In genomic region chr17:80980096-80980495, GRCm38 (mm10) we compare ENCODE assay signal across 16 mouse cellular contexts. TPM values are rescaled to one million over a fixed set of nuclear protein-coding genes. Genes with fewer than 3 reads are reported as not detected.
"Had no signal": no experiment of that assay in that cellular context is flagged by ENCODE, and none has a peak within 500 bp of the region (broad histone marks: within the 10 kb centered on the region; RNA-seq: fewer than 3 reads in every experiment).

No protein-coding gene starts in this region.

- H3K9me3 ChIP-seq: intestine, embryonic 15.5 days; kidney, embryonic 15.5 days; limb, embryonic 12.5 days; liver, embryonic 13.5 days; midbrain, embryonic 10.5 days; stomach, embryonic 15.5 days had no signal

- H3K4me2 ChIP-seq: intestine, embryonic 15.5 days; kidney, embryonic 15.5 days; limb, embryonic 12.5 days; liver, embryonic 13.5 days; stomach, embryonic 15.5 days had no signal

- H3K9ac ChIP-seq: intestine, embryonic 15.5 days; kidney, embryonic 15.5 days; limb, embryonic 12.5 days; liver, embryonic 13.5 days; liver, postnatal 0 days; stomach, embryonic 15.5 days had no signal

- H3K27me3 ChIP-seq: intestine, embryonic 15.5 days; kidney, embryonic 15.5 days; limb, embryonic 12.5 days; liver, embryonic 13.5 days; stomach, embryonic 15.5 days had no signal

- H3K36me3 ChIP-seq: intestine, embryonic 15.5 days; kidney, embryonic 15.5 days; limb, embryonic 12.5 days; liver, embryonic 13.5 days; midbrain, embryonic 10.5 days; stomach, embryonic 15.5 days had no signal

- H3K4me3 ChIP-seq: intestine, embryonic 15.5 days; kidney, embryonic 15.5 days; limb, embryonic 12.5 days; liver, embryonic 13.5 days; midbrain, embryonic 10.5 days; myocyte; stomach, embryonic 15.5 days had no signal

- H3K27ac ChIP-seq: intestine, embryonic 15.5 days; kidney, embryonic 15.5 days; limb, embryonic 12.5 days; liver, embryonic 13.5 days; midbrain, embryonic 10.5 days; stomach, embryonic 15.5 days had no signal

- H3K4me1 ChIP-seq: liver, embryonic 13.5 days; stomach, embryonic 15.5 days had no signal

- ATAC-seq: intestine, embryonic 15.5 days; liver, postnatal 0 days had no signal

- DNase-seq: kidney, adult 2 months; kidney, postnatal 14 days; liver; liver, embryonic 13.5 days; liver, postnatal 0 days; midbrain, embryonic 14.5 days; spleen, adult 18-20 months; thymus, adult 2 months; thymus, postnatal 25 days had no signal

RNA-seq across cellular contexts. Expression of gene Tmem178, which starts 35.7 kb away (rescaled TPM):
- total RNA-seq: neutrophil, adult 5-6 weeks had no signal
- polyA plus RNA-seq: myocyte had no signal
